Mouse (Mus musculus): ENCODE data around the gene Meox2. TPM values are rescaled to one million over a fixed set of nuclear protein-coding genes. Genes with fewer than 3 reads are reported as not detected.

The Meox2 gene
- polyA plus RNA-seq (2012; rRNA removed): 0.18 and 0.19 TPM in 2 replicates

GRCm38 (mm10) chr12:37108390-37108738 lies at the start of gene Meox2:
Meox2 (plus strand) TSS chr12:37108540.

Other genes with a start within 250 kb of the Meox2 start
- 8.8 and 9.6 TPM in 2 replicates for gene Agmo, start 133.1 kb downstream of the Meox2 start, polyA plus RNA-seq (2012; rRNA removed)

Measured in liver, embryonic 18 days (tissue).